In genomic region chr6:17062366-17062765, GRCm38 (mm10) we compare ENCODE assay signal across 17 mouse cellular contexts. TPM values are rescaled to one million over a fixed set of nuclear protein-coding genes. Genes with fewer than 3 reads are reported as not detected.
A peak's percentile ranks its signal among the peaks of the same experiment; 100 is the strongest.
DNase-seq lines count a peak whose midpoint lies in the region; ATAC-seq and TF ChIP-seq lines count a peak whose summit lies in the region.
"Had no signal": no experiment of that assay in that cellular context is flagged by ENCODE, and none has a peak within 500 bp of the region (broad histone marks: within the 10 kb centered on the region; RNA-seq: fewer than 3 reads in every experiment).

No protein-coding gene starts in this region.

- H3K4me1 ChIP-seq in kidney, embryonic 14.5 days (ENCODE audit: control insufficient read depth, insufficient read depth, low read length), result peaks cover 10% of the 10 kb centered on the region
- H3K4me1 ChIP-seq in stomach, embryonic 16.5 days (ENCODE audit: control insufficient read depth, insufficient read depth, low read length), result peaks cover 12% of the 10 kb centered on the region
- peaks cover 8% of the 10 kb centered on the region for H3K4me1 ChIP-seq in hindbrain, embryonic 16.5 days (ENCODE audit: control insufficient read depth, insufficient read depth, low read depth, low read length)
- H3K4me1 ChIP-seq in hindbrain, embryonic 10.5 days (replicated peaks), result peaks cover 14% of the 10 kb centered on the region

- no peak overlapping the region for H3K4me2 ChIP-seq in kidney, embryonic 14.5 days (replicated peaks; ENCODE audit: low read depth, low read length)
- H3K4me2 ChIP-seq in stomach, embryonic 16.5 days (ENCODE audit: low read depth, low read length), result no peak overlapping the region
- H3K4me2 ChIP-seq in hindbrain, embryonic 16.5 days (ENCODE audit: low read length), result no peak overlapping the region
- H3K4me2 ChIP-seq: embryonic facial prominence, embryonic 12.5 days; hindbrain, embryonic 14.5 days; limb, embryonic 15.5 days; midbrain, embryonic 12.5 days had no signal

- ATAC-seq in kidney, embryonic 14.5 days (ENCODE audit: low FRiP score, low TSS enrichment), result no peak
- ATAC-seq in stomach, embryonic 16.5 days (ENCODE audit: insufficient read depth, low FRiP score), result no peak
- no peak for ATAC-seq in hindbrain, embryonic 16.5 days

- H3K27ac ChIP-seq in kidney, embryonic 14.5 days (ENCODE audit: low read depth, low read length), result no peak overlapping the region
- peak overlapping the region; percentile 52; the same call in 1 of the 2 replicates for H3K27ac ChIP-seq in stomach, embryonic 16.5 days (ENCODE audit: low read length)
- H3K27ac ChIP-seq in layer of hippocampus, adult 2 months, result no peak overlapping the region
- H3K27ac ChIP-seq in hindbrain, embryonic 16.5 days (ENCODE audit: low read depth, low read length), result no peak overlapping the region
- no peak overlapping the region for H3K27ac ChIP-seq in hindbrain, embryonic 10.5 days
- H3K27ac ChIP-seq: embryonic facial prominence, embryonic 12.5 days; hindbrain, embryonic 14.5 days; limb, embryonic 15.5 days; midbrain, embryonic 12.5 days had no signal

- DNase-seq in kidney, adult 11 months, result peak; percentile 56
- DNase-seq in adrenal gland, adult 2 months, result peak; percentile 69
- DNase-seq in kidney, adult 9 months, result peak; percentile 79
- DNase-seq in layer of hippocampus, adult 2 months (ENCODE audit: low spot score in 2 of 2), result no peak
- no peak for DNase-seq in hindbrain, embryonic 10.5 days (ENCODE audit: low spot score)
- DNase-seq: cerebellum, postnatal 36 days; right cerebral cortex, postnatal 25 days; thymus, postnatal 14 days had no signal

- TF ChIP-seq CTCF in layer of hippocampus, adult 2 months (conservative IDR thresholded peaks at IDR 0.05), result no peak

- no peak overlapping the region for H3K4me3 ChIP-seq in kidney, embryonic 14.5 days (ENCODE audit: low read length)
- no peak overlapping the region for H3K4me3 ChIP-seq in stomach, embryonic 16.5 days (replicated peaks; ENCODE audit: low read length)
- H3K4me3 ChIP-seq in layer of hippocampus, adult 2 months, result no peak overlapping the region
- H3K4me3 ChIP-seq in hindbrain, embryonic 16.5 days (ENCODE audit: low read length), result no peak overlapping the region
- no peak overlapping the region for H3K4me3 ChIP-seq in hindbrain, embryonic 10.5 days
- H3K4me3 ChIP-seq: embryonic facial prominence, embryonic 12.5 days; limb, embryonic 15.5 days; midbrain, embryonic 12.5 days; myocyte had no signal

- H3K27me3 ChIP-seq in kidney, embryonic 14.5 days (ENCODE audit: control insufficient read depth, insufficient read depth, low read length), result no peaks in the 10 kb centered on the region
- H3K27me3 ChIP-seq in stomach, embryonic 16.5 days (ENCODE audit: control insufficient read depth, insufficient read depth, low read length), result no peaks in the 10 kb centered on the region
- H3K27me3 ChIP-seq in hindbrain, embryonic 16.5 days (replicated peaks; ENCODE audit: control insufficient read depth, insufficient read depth, low read length), result no peaks in the 10 kb centered on the region
- H3K27me3 ChIP-seq in hindbrain, embryonic 10.5 days (ENCODE audit: insufficient read depth, poor library complexity, severe bottlenecking), result peaks cover 45% of the 10 kb centered on the region
- H3K27me3 ChIP-seq: embryonic facial prominence, embryonic 12.5 days; limb, embryonic 15.5 days had no signal

- H3K36me3 ChIP-seq in kidney, embryonic 14.5 days (ENCODE audit: control insufficient read depth, insufficient read depth, low read length), result no peaks in the 10 kb centered on the region
- no peaks in the 10 kb centered on the region for H3K36me3 ChIP-seq in stomach, embryonic 16.5 days (ENCODE audit: control insufficient read depth, insufficient read depth, low read length)
- no peaks in the 10 kb centered on the region for H3K36me3 ChIP-seq in hindbrain, embryonic 16.5 days (ENCODE audit: control insufficient read depth, insufficient read depth, low read length)
- H3K36me3 ChIP-seq in hindbrain, embryonic 10.5 days, result no peaks in the 10 kb centered on the region
- H3K36me3 ChIP-seq: embryonic facial prominence, embryonic 12.5 days; G1E; limb, embryonic 15.5 days; midbrain, embryonic 12.5 days had no signal

- H3K9me3 ChIP-seq in kidney, embryonic 14.5 days (ENCODE audit: control insufficient read depth, low read length), result no peaks in the 10 kb centered on the region
- no peaks in the 10 kb centered on the region for H3K9me3 ChIP-seq in stomach, embryonic 16.5 days (replicated peaks; ENCODE audit: control insufficient read depth, low read length)
- no peaks in the 10 kb centered on the region for H3K9me3 ChIP-seq in hindbrain, embryonic 16.5 days (ENCODE audit: control insufficient read depth, low read length)
- no peaks in the 10 kb centered on the region for H3K9me3 ChIP-seq in hindbrain, embryonic 10.5 days
- H3K9me3 ChIP-seq: embryonic facial prominence, embryonic 12.5 days; G1E; limb, embryonic 15.5 days; midbrain, embryonic 12.5 days had no signal

- no peak overlapping the region for H3K9ac ChIP-seq in kidney, embryonic 14.5 days (ENCODE audit: low read depth, low read length)
- no peak overlapping the region for H3K9ac ChIP-seq in stomach, embryonic 16.5 days (ENCODE audit: low read length)
- H3K9ac ChIP-seq in hindbrain, embryonic 16.5 days (ENCODE audit: low read depth, low read length), result no peak overlapping the region
- H3K9ac ChIP-seq: embryonic facial prominence, embryonic 12.5 days; hindbrain, embryonic 14.5 days; limb, embryonic 15.5 days; midbrain, embryonic 12.5 days had no signal

- 63% methylated on average over 6 of the region's 6 CpGs for WGBS in kidney, embryonic 14.5 days
- 58% methylated on average over 6 of the region's 6 CpGs for WGBS in stomach, embryonic 16.5 days
- 54% methylated on average over 6 of the region's 6 CpGs for WGBS in hindbrain, embryonic 16.5 days
- 81% methylated on average over 6 of the region's 6 CpGs for WGBS in hindbrain, embryonic 10.5 days

RNA-seq across cellular contexts. Expression of gene Tes, which starts 2.6 kb away (rescaled TPM):
- polyA plus RNA-seq in kidney, embryonic 14.5 days (2014; fragmentation: Nextera tagmentation; extraction: Ambion mirVana), result 91.3 and 92.2 TPM in 2 replicates
- total RNA-seq in adrenal gland, adult 2 months (2021), result 10 to 100 TPM in 1 of 2 experiments, 1 to 10 TPM in 1; 6.5 to 19.4 TPM
- 2.4 and 3.3 TPM in 2 replicates for polyA plus RNA-seq in adrenal gland, adult 2 months (2012; rRNA removed)
- 96.9 and 103 TPM in 2 replicates for polyA plus RNA-seq in stomach, embryonic 16.5 days (2015; fragmentation: Nextera tagmentation; extraction: Ambion mirVana)
- 1 to 10 TPM; 1.8 to 2.8 TPM for total RNA-seq in layer of hippocampus, adult 2 months (2021)
- 55.5 and 58.8 TPM in 2 replicates for polyA plus RNA-seq in hindbrain, embryonic 16.5 days (2015; fragmentation: Nextera tagmentation; extraction: Ambion mirVana)
- 40.3 and 44.2 TPM in 2 replicates for polyA plus RNA-seq in hindbrain, embryonic 10.5 days (2016; fragmentation: Nextera tagmentation; extraction: Ambion mirVana)
- polyA plus RNA-seq: G1E had no signal

Comparison
In these comparisons a context has a peak if more than half of its experiments do, and no peak if none do; other contexts are left out.
1. DNase-seq: peak in kidney, adult 11 months (single experiment), adrenal gland, adult 2 months (single experiment) and kidney, adult 9 months (single experiment); none in layer of hippocampus, adult 2 months (0 of 2) and hindbrain, embryonic 10.5 days (single experiment).